Mouse (Mus musculus) mesoderm, embryonic 11.5 days (tissue): Measurements from ENCODE around the gene Usmg5.
"Not testable (repeated sequence)": the region's sequence is repeated elsewhere in the genome, so short reads cannot be mapped to it uniquely, and the experiment has no call there.

Source experiments
- DNase-seq: peaks from one replicate; pipeline ENCODE4 v3.0.0-alpha.2; 2012; ENCODE audit warnings: low read depth, low spot score

The Usmg5 gene

DNA sequence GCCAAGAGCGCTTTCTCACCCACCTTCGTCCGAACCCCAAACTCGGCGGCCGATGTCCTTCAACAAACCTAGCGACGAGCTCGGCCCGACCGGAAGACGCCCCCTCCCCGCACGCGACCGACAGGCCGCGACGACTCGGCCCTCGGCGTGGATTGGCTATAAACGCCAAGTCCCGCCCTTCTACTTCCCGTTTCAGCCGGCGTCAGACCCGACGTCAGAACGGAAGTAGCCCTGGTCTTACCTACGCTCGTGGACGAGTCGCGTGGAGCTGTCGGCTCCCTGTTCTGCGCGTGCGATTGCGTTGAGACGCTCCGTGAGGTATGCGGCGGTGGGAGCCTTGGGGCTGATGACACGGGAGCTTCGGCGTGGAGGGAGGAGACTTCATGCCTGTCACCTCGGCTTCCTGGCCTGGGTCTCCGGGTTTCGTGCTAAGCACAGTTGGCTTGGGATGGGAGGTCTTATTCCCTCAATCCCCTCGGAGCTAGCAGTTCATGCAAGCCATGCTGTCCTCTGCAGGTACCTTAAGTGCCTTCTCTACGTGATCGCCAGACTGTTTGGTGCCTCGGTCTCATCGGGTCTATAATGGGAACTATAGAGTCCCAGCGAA lies at the start of gene Usmg5, which contains the start of gene Pdcd11:
Gene Usmg5 (minus strand): TSS at position 98 of the 607 bp plus-strand sequence.
Gene Pdcd11 (plus strand): TSS at position 219 of the 607 bp plus-strand sequence.
- peak; percentile 97 for DNase-seq

- DNase-seq: not testable (repeated sequence)
Observed at GRCm38 (mm10) chr19:47139611-47140010, 49.2 kb upstream of the Usmg5 start.

GRCm38 (mm10) chr19:47137771-47138421 lies 47.4 kb upstream of the Usmg5 start, which contains the start of gene Calhm2:
Gene Calhm2, minus strand, starts transcription at chr19:47138294.
- no peak for DNase-seq

DNA sequence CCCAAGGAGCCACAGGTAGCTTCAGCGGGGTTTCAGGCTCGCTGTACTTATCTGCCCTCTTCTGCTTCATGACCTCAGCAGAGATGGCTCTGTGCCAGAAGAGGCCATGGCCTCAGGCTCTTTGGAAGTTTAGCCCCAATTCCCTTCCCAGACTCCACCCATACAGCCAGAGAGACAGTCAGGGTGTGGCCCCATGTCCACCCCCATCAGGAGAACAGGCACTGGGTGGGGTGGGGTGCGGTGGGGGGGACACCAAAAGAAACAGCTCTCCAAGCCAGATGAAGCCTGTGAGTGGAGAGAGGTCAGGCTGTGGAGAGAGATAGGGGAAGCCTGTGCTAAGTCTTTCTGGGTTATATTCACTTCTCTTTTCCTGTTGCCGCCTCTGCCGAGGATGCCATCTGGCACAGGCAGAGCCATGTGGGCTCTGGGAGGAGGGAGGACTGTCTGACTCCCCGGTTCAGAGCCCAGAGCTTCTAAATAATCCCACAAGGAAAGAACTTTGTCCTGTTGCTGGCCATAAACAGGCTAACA lies 46.7 kb upstream of the Usmg5 start:
- DNase-seq: no peak

GRCm38 (mm10) chr19:47136170-47136569 lies 45.7 kb upstream of the Usmg5 start:
- DNase-seq: no peak

DNA sequence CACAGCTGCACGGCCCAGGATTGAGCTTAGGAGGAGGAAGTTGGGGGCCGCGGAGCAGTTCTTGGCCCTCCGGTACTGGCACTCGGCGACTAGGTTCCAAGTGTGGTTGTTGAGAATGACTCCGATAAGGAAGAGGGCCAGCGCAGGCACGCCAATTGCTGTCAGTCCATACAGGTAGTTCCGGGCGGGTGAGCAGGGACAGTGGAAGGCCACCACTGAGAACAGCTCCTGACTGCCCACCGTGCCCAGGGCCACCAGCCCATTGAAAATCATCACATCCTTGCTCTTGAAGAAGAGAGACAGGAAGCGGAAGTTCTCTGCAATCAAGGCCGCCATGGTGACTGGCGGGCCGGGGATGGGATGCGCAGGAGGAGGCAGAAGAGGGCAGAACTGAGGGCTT lies 45.1 kb upstream of the Usmg5 start:
- no peak for DNase-seq

GRCm38 (mm10) chr19:47133161-47133560 lies 42.7 kb upstream of the Usmg5 start:
- DNase-seq: no peak

- no peak for DNase-seq
Observed at GRCm38 (mm10) chr19:47130551-47131125, 40.2 kb upstream of the Usmg5 start.

DNA sequence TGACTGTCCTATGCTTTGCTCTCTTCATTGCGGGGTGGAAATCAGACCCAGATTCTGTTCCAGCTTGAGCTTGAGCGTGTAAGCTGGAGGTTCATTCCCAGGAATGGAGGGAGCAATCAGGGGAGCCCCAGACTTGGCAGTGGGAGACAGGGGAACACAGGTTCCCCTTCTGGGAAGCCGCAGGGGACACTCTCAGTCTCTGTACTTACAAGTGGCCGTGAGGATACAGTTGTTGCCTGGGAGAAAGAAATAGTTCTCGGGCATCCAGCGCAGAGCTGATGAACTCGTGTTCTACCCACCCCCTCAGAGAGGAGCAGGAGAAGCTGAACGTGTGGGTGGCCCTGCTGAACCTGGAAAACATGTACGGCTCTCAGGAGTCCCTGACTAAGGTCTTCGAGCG lies 38.4 kb upstream of the Usmg5 start:
- no peak for DNase-seq

DNA sequence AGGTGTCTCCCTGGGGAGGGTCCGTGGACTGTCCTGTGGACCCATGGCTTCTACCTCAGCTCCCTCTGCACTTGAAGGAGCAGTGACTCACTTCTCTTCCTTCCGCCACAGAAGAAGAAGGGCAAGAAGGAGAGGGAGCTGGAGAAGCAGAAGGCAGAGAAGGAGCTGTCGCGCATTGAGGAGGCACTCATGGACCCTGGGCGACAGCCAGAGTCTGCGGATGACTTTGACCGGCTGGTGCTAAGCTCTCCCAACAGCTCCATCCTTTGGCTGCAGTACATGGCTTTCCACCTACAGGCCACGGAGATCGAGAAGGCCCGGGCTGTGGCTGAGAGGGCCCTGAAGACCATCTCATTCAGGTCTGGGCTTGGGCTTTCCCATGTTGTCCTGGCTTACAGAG lies 37.7 kb upstream of the Usmg5 start:
- DNase-seq: no peak

DNA sequence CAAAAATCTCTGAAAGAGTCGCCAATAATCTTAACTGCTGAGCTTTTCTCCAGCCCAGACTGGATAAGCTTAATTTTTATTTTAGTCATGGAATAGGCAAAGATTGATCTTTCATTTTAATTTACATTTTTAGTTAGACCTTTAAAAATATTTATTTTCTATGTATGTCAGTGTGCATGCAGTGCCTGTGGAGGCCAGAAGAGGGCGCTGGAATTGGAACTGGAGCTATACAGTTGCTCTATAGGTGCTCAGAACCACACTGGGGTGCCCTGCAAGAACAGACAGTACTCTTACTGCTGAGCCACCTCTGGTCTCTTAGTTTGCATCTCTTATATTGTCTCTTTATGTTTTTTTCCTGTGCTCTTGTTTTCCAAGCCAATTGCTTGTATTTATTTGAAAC lies 32.4 kb upstream of the Usmg5 start:
- DNase-seq: no peak

DNA sequence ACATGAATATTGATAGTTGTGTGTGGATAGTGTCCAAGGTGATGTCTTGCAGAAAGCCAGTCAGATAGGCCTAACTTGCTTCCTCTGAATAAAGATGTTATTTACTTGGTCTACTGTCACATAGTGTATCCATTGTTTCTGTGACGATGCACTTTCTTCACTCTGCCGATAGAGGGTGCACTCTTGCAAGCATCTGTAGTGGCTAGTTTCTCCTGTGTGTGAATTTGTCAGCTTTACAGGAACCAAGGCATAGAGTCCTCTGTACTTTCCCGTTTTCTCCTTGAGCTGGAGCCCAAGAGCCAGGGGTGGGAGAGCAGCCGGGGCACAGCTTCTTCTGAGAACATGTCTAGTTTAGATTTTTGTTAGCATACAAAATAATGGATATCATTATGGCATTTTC lies 30.6 kb upstream of the Usmg5 start:
- no peak for DNase-seq

GRCm38 (mm10) chr19:47118634-47119033 lies 28.2 kb upstream of the Usmg5 start:
- no peak for DNase-seq

DNA sequence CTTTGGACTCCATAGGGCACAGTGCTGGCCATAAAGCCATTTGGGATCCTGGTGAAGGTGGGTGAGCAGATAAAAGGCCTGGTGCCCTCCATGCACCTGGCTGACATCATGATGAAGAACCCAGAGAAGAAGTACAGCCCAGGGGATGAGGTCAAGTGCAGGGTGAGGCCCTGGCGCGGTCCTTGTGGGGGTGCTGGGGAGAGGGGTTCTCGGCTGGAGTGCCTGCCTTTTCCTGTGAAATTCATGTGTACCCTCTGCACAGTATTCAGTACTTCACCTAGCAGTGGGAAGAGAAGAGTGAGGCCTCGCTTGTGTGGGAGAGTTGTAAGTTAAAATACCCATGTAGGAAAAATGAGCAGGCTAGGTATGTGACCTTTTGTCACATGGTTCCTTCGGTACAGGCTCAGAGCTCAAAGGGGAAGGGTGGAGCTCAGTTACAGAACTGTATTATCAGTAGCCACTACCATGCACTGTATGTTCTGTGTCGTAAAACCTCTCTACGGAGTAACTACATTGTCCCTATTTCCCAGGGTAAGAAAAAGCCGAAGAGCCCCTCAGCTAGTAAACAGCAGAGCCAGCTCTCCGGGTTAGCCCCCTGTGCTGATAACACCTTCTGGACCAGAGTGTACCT lies 14.3 kb upstream of the Usmg5 start:
- no peak for DNase-seq

- no peak for DNase-seq
Observed at GRCm38 (mm10) chr19:47101080-47101479, 10.6 kb upstream of the Usmg5 start.

DNA sequence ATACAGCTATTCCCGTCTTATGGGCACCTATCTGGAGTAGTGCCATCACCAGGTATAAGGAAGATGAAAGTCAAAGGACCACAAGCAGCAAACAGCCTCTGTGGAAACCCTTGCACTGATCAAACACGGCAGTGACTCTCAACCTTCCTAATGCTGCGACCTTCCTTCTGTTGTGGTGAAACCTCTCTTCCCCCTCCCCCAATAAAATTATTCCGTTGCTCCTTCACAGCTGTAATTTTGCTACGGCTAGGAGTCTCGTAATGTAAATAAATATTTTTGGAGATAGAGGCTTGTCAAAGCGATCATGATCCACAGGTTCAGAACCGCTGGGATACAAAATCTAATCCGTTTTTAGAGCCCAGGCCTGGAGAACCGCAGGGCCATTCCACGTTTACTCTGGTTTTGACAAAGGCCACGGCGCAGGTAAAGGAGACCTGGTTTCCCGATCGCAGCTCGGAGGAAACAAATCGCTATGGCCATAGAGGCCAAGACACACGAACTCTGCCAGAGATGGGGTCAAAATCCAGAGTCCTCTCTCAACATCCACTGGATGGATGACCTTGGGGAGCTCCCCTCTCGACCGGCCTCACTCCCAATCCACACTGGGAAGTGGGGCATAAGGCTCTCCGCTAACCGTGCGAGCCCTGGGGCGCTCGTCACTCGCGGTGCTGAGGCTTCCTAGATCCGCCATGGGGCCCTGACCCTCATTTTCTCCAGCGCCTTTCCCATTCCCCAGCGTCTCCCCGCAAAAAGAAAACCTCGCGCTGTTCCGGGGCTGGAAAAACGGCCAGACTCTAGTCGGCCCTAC lies 525 bp downstream of the Usmg5 start:
- DNase-seq: no peak

GRCm38 (mm10) chr19:47088226-47088625 lies 2.2 kb downstream of the Usmg5 start:
- DNase-seq: no peak

DNA sequence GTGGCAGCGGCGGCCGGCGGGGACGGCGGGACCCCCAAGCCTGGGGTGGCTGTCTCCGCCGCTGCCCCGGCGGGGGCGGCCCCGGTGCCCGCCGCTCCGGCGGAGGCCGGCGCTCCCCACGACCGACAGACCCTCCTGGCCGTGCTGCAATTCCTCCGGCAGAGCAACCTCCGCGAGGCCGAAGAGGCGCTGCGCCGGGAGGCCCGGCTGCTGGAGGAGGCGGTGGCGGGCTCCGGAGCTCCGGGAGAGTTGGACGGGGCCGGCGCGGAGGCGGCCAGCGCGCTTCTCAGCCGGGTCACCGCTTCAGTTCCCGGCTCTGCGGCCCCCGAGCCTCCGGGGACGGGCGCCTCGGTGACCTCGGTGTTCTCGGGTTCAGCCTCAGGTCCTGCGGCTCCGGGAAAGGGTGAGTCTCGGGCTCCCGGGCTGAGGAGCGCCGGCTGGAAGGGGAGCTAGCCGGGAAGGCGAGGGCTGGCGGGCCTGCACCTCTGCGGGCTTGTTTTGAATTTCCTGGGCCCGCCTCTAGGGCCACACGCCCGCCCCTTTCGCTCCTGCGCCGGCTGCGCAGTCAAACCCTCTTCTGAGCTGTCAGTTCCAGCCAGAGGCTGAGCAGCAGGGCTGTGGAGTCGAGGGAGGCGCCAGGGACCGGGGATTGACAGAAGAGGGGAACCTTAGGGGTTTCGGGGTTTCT lies 22.4 kb downstream of the Usmg5 start:
- peak; percentile 87 for DNase-seq

DNA sequence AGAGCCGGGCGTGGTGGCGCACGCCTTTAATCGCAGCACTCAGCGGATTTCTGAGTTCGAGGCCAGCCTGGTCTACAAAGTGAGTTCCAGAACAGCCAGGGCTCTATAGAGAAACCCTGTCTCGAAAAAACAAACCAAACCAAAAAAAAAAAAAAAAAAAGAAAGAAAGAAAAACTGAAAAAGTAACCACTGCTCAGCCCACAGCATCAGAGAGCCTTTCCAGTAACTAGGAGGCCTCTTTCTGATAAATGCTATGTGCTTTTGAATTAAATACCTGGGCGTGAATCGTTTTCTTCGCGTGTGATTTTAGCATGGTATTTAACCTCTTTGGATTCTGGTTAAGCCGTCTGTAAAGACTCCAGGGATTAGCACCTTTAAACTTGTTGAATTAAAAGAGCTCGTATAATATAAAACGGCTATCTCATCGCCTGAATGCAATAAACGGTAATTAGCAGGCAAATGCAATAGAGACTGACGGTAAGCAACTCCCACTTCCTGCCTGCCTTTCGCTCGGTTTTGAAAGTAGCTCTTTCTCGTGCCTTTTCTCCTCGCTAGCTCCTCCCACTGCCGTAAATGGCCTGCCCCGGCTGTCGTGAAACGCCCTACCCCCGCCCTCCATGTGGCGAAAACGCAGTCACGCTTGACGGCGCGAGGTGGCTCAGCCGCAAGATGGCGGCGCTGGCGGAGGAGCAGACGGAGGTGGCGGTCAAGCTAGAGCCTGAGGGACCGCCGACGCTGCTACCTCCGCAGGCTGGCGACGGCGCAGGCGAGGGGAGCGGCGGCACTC lies 23.2 kb downstream of the Usmg5 start, which contains the start of gene Taf5:
Gene Taf5 (plus strand): TSS at position 651 of the 787 bp plus-strand sequence.
- DNase-seq: peak; percentile 98

- DNase-seq: no peak
Observed at GRCm38 (mm10) chr19:47065860-47066259, 24.6 kb downstream of the Usmg5 start.
